Mouse (Mus musculus) neural tube, embryonic 14.5 days (tissue): ENCODE data around the gene Klk1b1. TPM values are rescaled to one million over a fixed set of nuclear protein-coding genes. Genes with fewer than 3 reads are reported as not detected.

ENCODE experiments used
- ATAC-seq: fragments of 200-750 bp; cut with Nextera tagmentation; 2 replicates; pipeline ENCODE4 v1.8.0; 2017; ENCODE audit warnings: low read depth, mild to moderate bottlenecking, moderate TSS enrichment, moderate library complexity
- H3K27ac ChIP-seq: fragments of 300-500 bp; sonication (generic); 2 replicates; pipeline ENCODE4 v1.5.1; 2014; ENCODE audit warnings: low read depth, mild to moderate bottlenecking, control low read depth, low read length, moderate library complexity, mixed read lengths
- H3K27me3 ChIP-seq: fragments of 300-500 bp; sonication (generic); 2 replicates; pipeline ENCODE4 v1.6.1; 2014; ENCODE audit warnings: low read length; ENCODE audit not compliant: control insufficient read depth, insufficient read depth
- H3K36me3 ChIP-seq: fragments of 300-500 bp; sonication (generic); 2 replicates; pipeline ENCODE4 v1.6.1; 2014; ENCODE audit warnings: low read length, mixed read lengths; ENCODE audit not compliant: control insufficient read depth, insufficient read depth
- H3K4me1 ChIP-seq: fragments of 300-500 bp; sonication (generic); 2 replicates; pipeline ENCODE4 v1.6.1; 2014; ENCODE audit warnings: low read length; ENCODE audit not compliant: control insufficient read depth, insufficient read depth
- H3K4me2 ChIP-seq: fragments of 300-500 bp; sonication (generic); 2 replicates; pipeline ENCODE4 v1.6.1; 2014; ENCODE audit warnings: mild to moderate bottlenecking, low read depth, low read length, control low read depth
- H3K4me3 ChIP-seq: fragments of 300-500 bp; sonication (generic); 2 replicates; pipeline ENCODE4 v1.5.1; 2014; ENCODE audit warnings: low read depth, low read length, control low read depth, mixed read lengths
- H3K9ac ChIP-seq: fragments of 300-500 bp; sonication (generic); replicated peaks from 2 replicates; pipeline ENCODE4 v1.6.1; 2014; ENCODE audit warnings: low read depth, mild to moderate bottlenecking, control low read depth, low read length, mixed read lengths
- H3K9me3 ChIP-seq: fragments of 300-500 bp; sonication (generic); 2 replicates; pipeline ENCODE4 v1.6.1; 2016; ENCODE audit warnings: low read length; ENCODE audit not compliant: control insufficient read depth
- WGBS: fragments of 180-500 bp; shearing (Covaris S2); extraction: QIAGEN DNeasy Blood & Tissue Kit; methylation state at CpG from one replicate; pipeline ENCODE4 v1.1.7; 2014; 5-methylcytosine and 5-hydroxymethylcytosine counted together
- polyA plus RNA-seq: library from polyadenylated mRNA; unstranded; fragments of >200 nt; fragmentation: Nextera tagmentation; extraction: Ambion mirVana; gene quantifications from 2 replicates; pipeline ENCODE4 v1.2.1, GENCODE M21; 2014

Klk1b1 gene
- polyA plus RNA-seq: not detected in 2 replicates

DNA sequence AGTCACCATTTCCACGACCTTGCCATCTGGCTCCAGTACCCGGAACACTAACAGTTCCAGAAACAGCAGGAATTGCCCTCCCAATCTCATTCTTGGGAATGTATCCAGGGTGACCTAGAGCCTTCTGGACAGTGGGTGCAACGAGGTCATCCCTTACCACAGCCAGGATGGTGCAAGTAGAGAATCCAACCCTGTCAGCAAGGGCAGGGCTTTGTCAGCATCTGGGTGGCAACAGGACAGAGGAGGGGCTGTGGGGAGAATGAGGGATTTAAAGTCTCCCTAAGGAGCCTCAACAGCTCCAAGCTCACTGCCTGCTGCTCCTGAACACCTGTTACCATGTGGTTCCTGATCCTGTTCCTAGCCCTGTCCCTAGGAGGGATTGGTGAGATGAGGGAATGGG, at the start of gene Klk1b1:
Gene Klk1b1, plus strand, starts transcription at position 301 of the 400 bp plus-strand sequence.
- H3K4me2 ChIP-seq: no peak within 1 kb of the TSS
- H3K9ac ChIP-seq: no peak within 1 kb of the TSS
- no peak for ATAC-seq
- 74% methylated on average over 3 of the region's 3 CpGs for WGBS
- H3K4me1 ChIP-seq: no peaks in the 10 kb centered on the region
- no peak within 1 kb of the TSS for H3K4me3 ChIP-seq
- H3K27me3 ChIP-seq: no peaks in the 10 kb centered on the region
- H3K9me3 ChIP-seq: no peaks in the 10 kb centered on the region
- H3K36me3 ChIP-seq: no peaks in the 10 kb centered on the region
- H3K27ac ChIP-seq: no peak within 1 kb of the TSS

GRCm38 (mm10) chr7:43918426-43918825, 48.1 kb upstream of the Klk1b1 start:
- ATAC-seq: no peak
- H3K27me3 ChIP-seq: no peaks in the 10 kb centered on the region
- no peak overlapping the region for H3K4me3 ChIP-seq
- H3K9me3 ChIP-seq: no peaks in the 10 kb centered on the region
- H3K4me1 ChIP-seq: no peaks in the 10 kb centered on the region
- H3K27ac ChIP-seq: no peak overlapping the region
- H3K9ac ChIP-seq: no peak overlapping the region
- H3K36me3 ChIP-seq: no peaks in the 10 kb centered on the region
- 90% methylated on average over 13 of the region's 13 CpGs for WGBS
- H3K4me2 ChIP-seq: no peak overlapping the region

- 77% methylated on average over 8 of the region's 8 CpGs for WGBS
Observed at GRCm38 (mm10) chr7:43918871-43919270, 47.7 kb upstream of the Klk1b1 start.

GRCm38 (mm10) chr7:43919559-43920451, 46.7 kb upstream of the Klk1b1 start:
- Histone ChIP-seq H3K9me3 (no peaks in the 10 kb centered on the region), H3K4me2 (no peak overlapping the region), H3K9ac (no peak overlapping the region), H3K27ac (no peak overlapping the region), H3K4me3 (no peak overlapping the region), H3K4me1 (no peaks in the 10 kb centered on the region), H3K27me3 (no peaks in the 10 kb centered on the region), H3K36me3 (no peaks in the 10 kb centered on the region)
- WGBS: 35% methylated on average over 14 of the region's 14 CpGs
- peak; percentile 95 for ATAC-seq

More at GRCm38 (mm10) chr7:43918871-43919270, 47.7 kb upstream of the Klk1b1 start:
- no peak overlapping the region for H3K27ac ChIP-seq
- H3K4me1 ChIP-seq: no peaks in the 10 kb centered on the region
- no peaks in the 10 kb centered on the region for H3K9me3 ChIP-seq
- no peak overlapping the region for H3K4me2 ChIP-seq
- H3K36me3 ChIP-seq: no peaks in the 10 kb centered on the region
- no peak overlapping the region for H3K9ac ChIP-seq
- H3K27me3 ChIP-seq: no peaks in the 10 kb centered on the region
- no peak for ATAC-seq
- no peak overlapping the region for H3K4me3 ChIP-seq

- Histone ChIP-seq H3K4me3 (no peak overlapping the region), H3K4me2 (no peak overlapping the region), H3K9ac (no peak overlapping the region), H3K36me3 (no peaks in the 10 kb centered on the region), H3K27me3 (no peaks in the 10 kb centered on the region), H3K27ac (no peak overlapping the region), H3K9me3 (no peaks in the 10 kb centered on the region), H3K4me1 (no peaks in the 10 kb centered on the region)
- ATAC-seq: no peak
- 86% methylated on average over 3 of the region's 3 CpGs for WGBS
Observed at GRCm38 (mm10) chr7:43920582-43920981, 46.0 kb upstream of the Klk1b1 start.

DNA sequence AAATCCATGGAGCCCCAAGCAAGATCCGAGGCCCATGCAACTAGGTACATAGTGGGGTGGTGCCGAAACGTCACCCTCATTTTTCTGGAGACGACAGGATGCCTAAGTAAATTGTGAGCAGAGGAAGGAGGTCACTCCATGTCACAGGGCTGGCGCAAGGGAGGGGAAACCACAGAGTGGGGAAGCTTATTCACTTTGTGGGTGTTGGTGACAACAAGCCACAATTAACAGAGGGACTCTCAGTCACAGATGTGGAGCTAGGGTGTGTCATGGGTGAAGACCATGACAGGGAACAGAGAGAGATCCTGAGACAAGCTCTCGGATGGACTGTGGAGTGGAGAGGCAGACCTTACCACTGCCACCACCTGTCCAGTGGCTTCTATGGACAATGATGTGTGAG, 45.5 kb upstream of the Klk1b1 start:
- WGBS: 85% methylated on average over 6 of the region's 6 CpGs
- ATAC-seq: no peak
- no peak overlapping the region for H3K27ac ChIP-seq
- no peak overlapping the region for H3K4me3 ChIP-seq
- H3K9ac ChIP-seq: no peak overlapping the region
- H3K4me1 ChIP-seq: no peaks in the 10 kb centered on the region
- H3K4me2 ChIP-seq: no peak overlapping the region
- no peaks in the 10 kb centered on the region for H3K36me3 ChIP-seq
- no peaks in the 10 kb centered on the region for H3K9me3 ChIP-seq
- H3K27me3 ChIP-seq: no peaks in the 10 kb centered on the region

GRCm38 (mm10) chr7:43921941-43922340, 44.6 kb upstream of the Klk1b1 start:
- Histone ChIP-seq H3K36me3 (no peaks in the 10 kb centered on the region), H3K4me2 (no peak overlapping the region), H3K27me3 (no peaks in the 10 kb centered on the region), H3K9ac (no peak overlapping the region), H3K27ac (no peak overlapping the region), H3K4me1 (no peaks in the 10 kb centered on the region), H3K4me3 (no peak overlapping the region), H3K9me3 (no peaks in the 10 kb centered on the region)
- ATAC-seq: no peak
- 78% methylated on average over 2 of the region's 2 CpGs for WGBS

DNA sequence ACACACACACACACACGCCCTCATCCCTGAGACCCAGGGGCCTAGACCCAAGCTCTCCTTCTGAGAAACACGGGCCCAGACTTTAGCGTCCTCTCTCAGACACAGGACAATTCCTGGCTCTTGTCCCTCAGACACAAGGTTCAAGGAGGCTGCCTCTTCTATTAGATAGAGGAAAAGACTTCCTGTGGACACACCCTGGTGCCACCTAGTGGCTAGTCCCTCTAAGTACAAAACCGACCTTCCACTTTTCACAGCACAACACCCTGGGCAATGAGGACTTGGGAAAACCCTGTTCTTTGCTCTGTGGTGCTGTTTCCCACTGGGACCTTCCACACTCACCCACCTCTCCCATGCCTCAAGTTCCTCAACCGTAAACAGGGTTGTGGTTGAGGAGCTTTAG, 40.6 kb upstream of the Klk1b1 start:
- ATAC-seq: no peak
- no peak overlapping the region for H3K4me3 ChIP-seq
- no peak overlapping the region for H3K9ac ChIP-seq
- no peaks in the 10 kb centered on the region for H3K36me3 ChIP-seq
- WGBS: 59% methylated on average over 5 of the region's 5 CpGs
- H3K9me3 ChIP-seq: no peaks in the 10 kb centered on the region
- H3K4me1 ChIP-seq: no peaks in the 10 kb centered on the region
- H3K4me2 ChIP-seq: no peak overlapping the region
- no peak overlapping the region for H3K27ac ChIP-seq
- no peaks in the 10 kb centered on the region for H3K27me3 ChIP-seq

GRCm38 (mm10) chr7:43928521-43928920, 38.0 kb upstream of the Klk1b1 start:
- Histone ChIP-seq H3K4me2 (no peak overlapping the region), H3K9me3 (no peaks in the 10 kb centered on the region), H3K4me3 (no peak overlapping the region), H3K36me3 (no peaks in the 10 kb centered on the region), H3K4me1 (no peaks in the 10 kb centered on the region), H3K27ac (no peak overlapping the region), H3K27me3 (no peaks in the 10 kb centered on the region), H3K9ac (no peak overlapping the region)
- no peak for ATAC-seq
- 53% methylated on average over 4 of the region's 4 CpGs for WGBS
